Mouse (Mus musculus): ENCODE data around the gene Pxmp4. TPM values are rescaled to one million over a fixed set of nuclear protein-coding genes. Genes with fewer than 3 reads are reported as not detected.

The Pxmp4 gene
- polyA plus RNA-seq, 1 experiment from 2014 or later = 15.2 TPM

DNA sequence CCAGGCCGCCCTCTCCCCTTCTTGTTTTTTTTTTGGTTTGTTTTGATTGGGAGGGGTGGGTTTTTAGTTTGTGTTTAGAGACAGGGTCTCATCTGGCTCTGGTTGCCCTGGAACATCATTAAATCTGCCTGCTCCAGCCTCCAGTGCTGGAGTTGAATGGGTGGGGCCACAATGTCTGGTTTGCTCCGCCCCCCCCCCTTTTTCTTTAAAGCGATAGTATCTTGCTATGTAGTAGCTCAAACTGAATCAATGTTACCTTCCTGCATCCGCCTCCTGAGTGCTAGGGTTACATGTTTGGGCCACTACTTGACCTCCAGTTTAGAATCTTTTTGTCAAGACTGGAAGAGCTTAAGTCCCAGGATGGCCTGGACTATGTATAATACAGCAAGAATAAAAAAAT is 32.2 kb downstream of the Pxmp4 start:
- Histone ChIP-seq H3K9ac (ENCODE audit: low read length) (no peak overlapping the region), H3K4me1 (ENCODE audit: control insufficient read depth, insufficient read depth, low read length) (peaks cover 18% of the 10 kb centered on the region; the same call in 1 of the 2 replicates), H3K9me3 (replicated peaks; ENCODE audit: control insufficient read depth, low read length) (no peaks in the 10 kb centered on the region), H3K36me3 (ENCODE audit: control insufficient read depth, insufficient read depth, low read length) (no peaks in the 10 kb centered on the region), H3K4me3 (ENCODE audit: low read depth, low read length) (no peak overlapping the region), H3K27me3 (replicated peaks; ENCODE audit: control insufficient read depth, insufficient read depth, low read length) (no peaks in the 10 kb centered on the region), H3K4me2 (ENCODE audit: low read length) (no peak overlapping the region), H3K27ac (ENCODE audit: low read depth, low read length) (no peak overlapping the region)
- no peak for DNase-seq (ENCODE audit: low spot score)
- ATAC-seq = no peak
- WGBS = 77% methylated on average over 4 of the region's 4 CpGs

DNA sequence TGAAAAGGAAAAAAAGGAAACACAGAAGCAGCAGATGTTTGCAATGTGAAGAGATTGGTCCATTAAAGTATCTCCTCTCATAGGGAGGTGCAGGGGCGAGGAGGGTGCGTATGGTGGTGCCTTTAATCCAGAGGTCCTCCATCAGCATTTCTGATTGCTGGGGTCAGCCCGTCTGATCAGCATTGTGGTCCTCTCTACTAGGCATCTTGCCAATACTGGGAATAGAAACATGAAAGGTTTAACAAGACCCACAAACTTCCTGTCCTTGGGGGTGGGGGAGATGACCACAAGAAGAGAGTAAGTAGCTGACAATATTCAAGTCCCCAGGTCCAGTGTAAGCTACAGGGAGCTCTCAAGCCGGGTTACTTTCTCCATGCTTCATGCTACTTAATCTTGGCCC is 32.8 kb downstream of the Pxmp4 start:
- Histone ChIP-seq H3K4me1 (ENCODE audit: control insufficient read depth, insufficient read depth, low read length) (peaks cover 18% of the 10 kb centered on the region; the same call in 1 of the 2 replicates), H3K4me2 (ENCODE audit: low read length) (peak overlapping the region; percentile 89), H3K27me3 (replicated peaks; ENCODE audit: control insufficient read depth, insufficient read depth, low read length) (no peaks in the 10 kb centered on the region), H3K9me3 (replicated peaks; ENCODE audit: control insufficient read depth, low read length) (no peaks in the 10 kb centered on the region), H3K36me3 (ENCODE audit: control insufficient read depth, insufficient read depth, low read length) (no peaks in the 10 kb centered on the region), H3K9ac (ENCODE audit: low read length) (no peak overlapping the region), H3K4me3 (ENCODE audit: low read depth, low read length) (no peak overlapping the region), H3K27ac (ENCODE audit: low read depth, low read length) (no peak overlapping the region; the same call in 1 of the 2 replicates)
- 65% methylated on average over 4 of the region's 4 CpGs for WGBS
- DNase-seq (ENCODE audit: low spot score) (no peak), ATAC-seq (no peak)

DNA sequence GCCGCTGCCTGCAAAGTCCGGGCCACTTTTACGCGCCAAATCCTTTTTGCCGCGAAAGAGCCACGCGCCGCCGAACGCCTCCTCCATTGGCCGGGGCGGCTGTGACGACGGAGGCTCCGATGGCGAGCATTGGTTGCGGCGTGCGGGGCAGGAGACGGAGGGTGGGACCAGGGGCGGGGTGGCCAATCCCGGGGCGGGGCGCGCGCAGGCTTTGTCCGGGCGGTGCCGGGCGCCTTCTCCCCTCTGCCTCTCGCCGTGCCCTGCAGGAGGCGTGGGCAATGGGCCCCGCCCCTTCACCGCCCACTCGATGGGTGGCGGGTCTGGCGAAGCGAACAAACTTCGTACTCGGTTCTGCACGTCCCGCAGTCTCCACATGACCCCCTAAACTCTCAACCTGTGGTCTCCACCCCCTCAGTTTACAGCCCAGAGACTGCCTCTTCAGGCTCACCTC is 33.6 kb downstream of the Pxmp4 start, which contains the start of gene E2f1:
Gene E2f1, minus strand, starts transcription at position 57 of the 451 bp plus-strand sequence.
- peak within 1 kb of the TSS; percentile 89 for H3K4me2 ChIP-seq (ENCODE audit: low read length)
- H3K27ac ChIP-seq (ENCODE audit: low read depth, low read length) = peak within 1 kb of the TSS; percentile 89
- H3K4me1 ChIP-seq (ENCODE audit: control insufficient read depth, insufficient read depth, low read length) = peaks cover 18% of the 10 kb centered on the region; the same call in 1 of the 2 replicates
- H3K9ac ChIP-seq (ENCODE audit: low read length) = peak within 1 kb of the TSS; percentile 67
- H3K4me3 ChIP-seq (ENCODE audit: low read depth, low read length) = peak within 1 kb of the TSS; percentile 83
- H3K27me3 ChIP-seq (replicated peaks; ENCODE audit: control insufficient read depth, insufficient read depth, low read length) = no peaks in the 10 kb centered on the region
- DNase-seq (ENCODE audit: low spot score) = peak; percentile 97
- ATAC-seq = peak; percentile 97
- no peaks in the 10 kb centered on the region for H3K9me3 ChIP-seq (replicated peaks; ENCODE audit: control insufficient read depth, low read length)
- under 1% methylated on average over 41 of the region's 44 CpGs for WGBS
- no peaks in the 10 kb centered on the region for H3K36me3 ChIP-seq (ENCODE audit: control insufficient read depth, insufficient read depth, low read length)

DNA sequence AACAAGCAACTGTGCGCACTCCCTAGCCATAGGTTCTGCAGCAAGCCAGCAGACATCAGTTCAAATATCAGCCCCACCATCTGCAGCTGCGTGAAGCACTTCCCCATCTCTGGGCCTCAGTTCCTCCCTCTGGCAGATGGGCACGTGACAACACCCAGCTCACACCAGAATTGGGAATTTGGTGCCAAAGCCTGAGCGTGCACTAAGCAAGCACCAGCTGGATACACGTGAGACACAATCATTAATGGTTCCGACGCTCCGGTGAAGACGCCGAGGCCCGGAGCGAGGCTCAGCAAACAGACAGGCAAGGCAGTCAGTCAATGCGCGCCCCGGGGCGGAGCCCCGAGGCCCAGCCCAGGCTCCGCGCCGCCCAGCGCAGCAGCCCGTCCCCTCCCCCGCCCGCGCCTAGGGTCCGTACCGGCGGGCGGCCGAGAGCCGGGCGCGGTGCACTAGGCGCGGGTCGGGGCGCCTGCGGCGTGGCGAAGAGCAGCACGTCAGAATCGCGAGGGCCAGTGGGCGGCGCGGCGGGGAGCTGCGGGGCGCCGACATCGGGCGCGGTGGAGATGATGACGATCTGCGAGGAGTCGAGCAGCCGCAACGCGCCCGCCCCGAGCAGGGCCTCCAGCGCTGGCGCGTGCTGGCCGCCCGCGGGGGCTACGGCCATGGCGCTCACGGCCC is 34.3 kb downstream of the Pxmp4 start:
- WGBS = 0% methylated on average over 35 of the region's 70 CpGs
- DNase-seq (ENCODE audit: low spot score) (peak; percentile 65), ATAC-seq (peak; percentile 72)

DNA sequence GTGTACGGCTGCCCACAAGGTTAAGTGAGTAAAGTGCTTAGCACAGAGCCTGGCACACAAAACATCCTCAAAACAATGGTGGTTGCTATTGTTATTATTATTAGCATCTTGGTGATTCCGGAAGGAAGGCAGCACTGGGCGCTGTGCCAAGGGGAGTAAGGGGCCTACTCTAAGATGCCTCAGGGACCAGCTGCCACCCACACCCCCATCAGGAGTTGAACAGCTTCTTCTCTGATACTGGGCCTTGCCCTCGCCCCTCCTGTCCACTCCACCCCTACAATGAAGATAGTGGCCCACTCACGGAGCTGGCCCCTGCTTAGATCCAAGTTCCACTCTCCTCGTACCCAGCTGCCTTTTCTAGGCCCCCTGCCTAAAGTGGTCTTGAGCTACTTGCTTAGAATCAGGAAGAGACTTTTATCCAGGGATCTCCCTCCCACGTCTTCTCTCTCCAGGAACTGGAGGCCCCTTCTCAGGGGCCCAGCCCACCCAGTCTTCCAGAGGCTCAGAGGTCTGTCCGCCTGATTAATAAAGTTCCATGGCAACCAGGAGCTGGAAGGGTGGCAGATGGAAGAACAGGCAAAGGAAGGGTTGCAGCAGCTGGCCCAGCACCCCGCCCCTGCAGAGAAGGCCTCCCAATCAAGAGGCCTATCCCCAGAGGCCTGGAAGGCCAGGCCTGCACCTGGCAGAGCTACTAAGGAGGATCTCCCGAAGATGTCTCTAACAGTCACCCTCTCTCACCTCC is 35.0 kb downstream of the Pxmp4 start:
- peaks cover 18% of the 10 kb centered on the region; the same call in 1 of the 2 replicates for H3K4me1 ChIP-seq (ENCODE audit: control insufficient read depth, insufficient read depth, low read length)
- WGBS = 5% methylated on average over 10 of the region's 10 CpGs
- peak overlapping the region; percentile 89 for H3K4me2 ChIP-seq (ENCODE audit: low read length)
- peak; percentile 43 for ATAC-seq
- peak overlapping the region; percentile 67 for H3K9ac ChIP-seq (ENCODE audit: low read length)
- H3K36me3 ChIP-seq (ENCODE audit: control insufficient read depth, insufficient read depth, low read length) = peaks cover 7% of the 10 kb centered on the region
- no peaks in the 10 kb centered on the region for H3K9me3 ChIP-seq (replicated peaks; ENCODE audit: control insufficient read depth, low read length)
- H3K27me3 ChIP-seq (replicated peaks; ENCODE audit: control insufficient read depth, insufficient read depth, low read length) = no peaks in the 10 kb centered on the region
- DNase-seq (ENCODE audit: low spot score) = peak; percentile 77
- peak overlapping the region; percentile 83 for H3K4me3 ChIP-seq (ENCODE audit: low read depth, low read length)
- peak overlapping the region; percentile 89 for H3K27ac ChIP-seq (ENCODE audit: low read depth, low read length)

More for the DNA sequence above, 34.3 kb downstream of the Pxmp4 start:
- Histone ChIP-seq H3K4me3 (ENCODE audit: low read depth, low read length) (peak overlapping the region; percentile 83), H3K27ac (ENCODE audit: low read depth, low read length) (peak overlapping the region; percentile 89), H3K4me1 (ENCODE audit: control insufficient read depth, insufficient read depth, low read length) (peaks cover 18% of the 10 kb centered on the region; the same call in 1 of the 2 replicates), H3K27me3 (replicated peaks; ENCODE audit: control insufficient read depth, insufficient read depth, low read length) (no peaks in the 10 kb centered on the region), H3K4me2 (ENCODE audit: low read length) (peak overlapping the region; percentile 89), H3K9ac (ENCODE audit: low read length) (peak overlapping the region; percentile 67), H3K9me3 (replicated peaks; ENCODE audit: control insufficient read depth, low read length) (no peaks in the 10 kb centered on the region), H3K36me3 (ENCODE audit: control insufficient read depth, insufficient read depth, low read length) (peaks cover under 1% of the 10 kb centered on the region; the same call in 1 of the 2 replicates)

DNA sequence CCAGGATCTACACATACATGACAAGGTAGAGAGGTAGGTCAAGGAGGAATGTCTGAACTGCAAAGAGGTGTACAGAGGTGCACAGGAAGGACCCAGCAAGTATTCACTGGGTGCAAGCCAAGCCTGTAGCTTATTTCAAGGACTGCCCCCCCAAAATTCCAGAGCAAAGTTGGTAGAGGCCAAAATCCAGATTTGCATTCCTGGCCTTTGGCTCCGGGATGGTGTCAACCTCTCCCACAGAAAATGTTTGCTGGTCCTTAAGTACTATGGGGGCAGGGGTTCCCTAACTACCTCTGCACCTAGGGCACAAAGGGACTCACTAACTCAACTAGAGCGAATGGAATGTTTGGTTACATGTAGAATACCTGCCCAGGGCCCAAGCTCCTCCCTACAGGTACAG is 35.7 kb downstream of the Pxmp4 start:
- peak overlapping the region; percentile 67; the same call in 1 of the 2 replicates for H3K9ac ChIP-seq (ENCODE audit: low read length)
- H3K9me3 ChIP-seq (replicated peaks; ENCODE audit: control insufficient read depth, low read length) = no peaks in the 10 kb centered on the region
- no peak for DNase-seq (ENCODE audit: low spot score)
- peak overlapping the region; percentile 89 for H3K27ac ChIP-seq (ENCODE audit: low read depth, low read length)
- ATAC-seq = no peak
- peak overlapping the region; percentile 89 for H3K4me2 ChIP-seq (ENCODE audit: low read length)
- H3K36me3 ChIP-seq (ENCODE audit: control insufficient read depth, insufficient read depth, low read length) = peaks cover 14% of the 10 kb centered on the region
- H3K4me1 ChIP-seq (ENCODE audit: control insufficient read depth, insufficient read depth, low read length) = peaks cover 18% of the 10 kb centered on the region; the same call in 1 of the 2 replicates
- 75% methylated on average over 2 of the region's 2 CpGs for WGBS
- H3K27me3 ChIP-seq (replicated peaks; ENCODE audit: control insufficient read depth, insufficient read depth, low read length) = no peaks in the 10 kb centered on the region
- peak overlapping the region; percentile 83 for H3K4me3 ChIP-seq (ENCODE audit: low read depth, low read length)

DNA sequence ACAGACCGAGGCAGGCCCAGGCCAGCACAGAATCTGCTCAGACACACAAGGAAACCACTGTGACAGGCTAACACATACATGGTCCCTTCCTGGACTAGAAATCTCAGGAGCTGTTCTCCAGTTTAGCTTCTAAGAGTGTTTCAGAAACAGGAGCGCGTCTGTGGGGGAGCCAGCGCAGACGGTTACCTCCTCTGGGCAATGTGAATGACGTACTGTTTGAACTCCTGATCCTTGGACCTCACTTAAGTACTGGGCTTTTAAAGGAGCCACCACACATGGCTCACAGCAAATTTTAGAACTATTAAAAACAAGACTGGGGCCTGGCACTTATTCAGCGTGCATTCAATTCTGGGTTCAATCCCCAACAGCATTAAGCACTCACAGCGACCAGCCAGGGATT is 36.9 kb downstream of the Pxmp4 start:
- DNase-seq (ENCODE audit: low spot score) (no peak), ATAC-seq (no peak)
- Histone ChIP-seq H3K4me3 (ENCODE audit: low read depth, low read length) (no peak overlapping the region), H3K27ac (ENCODE audit: low read depth, low read length) (peak overlapping the region; percentile 14; the same call in 1 of the 2 replicates), H3K4me1 (ENCODE audit: control insufficient read depth, insufficient read depth, low read length) (peaks cover 18% of the 10 kb centered on the region; the same call in 1 of the 2 replicates), H3K27me3 (replicated peaks; ENCODE audit: control insufficient read depth, insufficient read depth, low read length) (no peaks in the 10 kb centered on the region), H3K36me3 (ENCODE audit: control insufficient read depth, insufficient read depth, low read length) (peaks cover 21% of the 10 kb centered on the region), H3K4me2 (ENCODE audit: low read length) (peak overlapping the region; percentile 20; the same call in 1 of the 2 replicates), H3K9ac (ENCODE audit: low read length) (peak overlapping the region; percentile 45; the same call in 1 of the 2 replicates), H3K9me3 (replicated peaks; ENCODE audit: control insufficient read depth, low read length) (no peaks in the 10 kb centered on the region)
- WGBS = 59% methylated on average over 8 of the region's 8 CpGs

DNA sequence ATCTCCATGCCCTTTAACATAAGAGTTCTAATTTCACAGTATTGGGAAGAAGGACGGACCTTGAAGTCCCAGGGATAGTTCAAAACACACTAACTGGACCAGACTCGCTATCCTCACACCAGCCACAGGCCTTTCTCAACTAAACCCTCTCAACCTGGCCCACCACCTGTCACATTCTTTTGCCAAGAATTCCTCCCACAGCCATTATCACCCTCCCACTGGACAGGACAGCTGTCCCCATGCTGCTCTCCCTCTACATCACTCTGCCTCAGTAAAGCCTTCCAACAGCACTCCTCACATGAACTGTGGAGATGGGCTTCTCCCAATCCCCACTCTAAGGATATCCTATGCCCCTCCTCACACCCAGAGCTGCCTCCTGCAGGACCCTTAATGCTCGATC is 37.9 kb downstream of the Pxmp4 start:
- 73% methylated on average over 3 of the region's 3 CpGs for WGBS
- H3K4me3 ChIP-seq (ENCODE audit: low read depth, low read length) = no peak overlapping the region
- H3K4me2 ChIP-seq (ENCODE audit: low read length) = no peak overlapping the region
- 0 out of 2 replicates have a peak overlapping the region, but pooled peaks have one; percentile 32 for H3K9ac ChIP-seq (ENCODE audit: low read length)
- peaks cover 31% of the 10 kb centered on the region for H3K36me3 ChIP-seq (ENCODE audit: control insufficient read depth, insufficient read depth, low read length)
- DNase-seq (ENCODE audit: low spot score) = no peak
- no peak for ATAC-seq
- H3K9me3 ChIP-seq (replicated peaks; ENCODE audit: control insufficient read depth, low read length) = no peaks in the 10 kb centered on the region
- H3K4me1 ChIP-seq (ENCODE audit: control insufficient read depth, insufficient read depth, low read length) = peaks cover 18% of the 10 kb centered on the region; the same call in 1 of the 2 replicates
- H3K27me3 ChIP-seq (replicated peaks; ENCODE audit: control insufficient read depth, insufficient read depth, low read length) = no peaks in the 10 kb centered on the region
- peak overlapping the region; percentile 5; the same call in 1 of the 2 replicates for H3K27ac ChIP-seq (ENCODE audit: low read depth, low read length)
